Mouse (Mus musculus): Measurements from ENCODE around the gene Card19.

Gene Card19

GRCm38 (mm10) chr13:49193650-49194049 lies 22.2 kb downstream of the Card19 start:
- DNase-seq (ENCODE audit: low spot score), result no peak

GRCm38 (mm10) chr13:49192156-49192855 lies 23.5 kb downstream of the Card19 start:
- no peak for DNase-seq (ENCODE audit: low spot score)

- no peak for DNase-seq (ENCODE audit: low spot score)
These were observed 24.2 kb downstream of the Card19 start for GRCm38 (mm10) chr13:49191673-49192035.

GRCm38 (mm10) chr13:49190876-49191672 lies 24.8 kb downstream of the Card19 start:
- no peak for DNase-seq (ENCODE audit: low spot score)

GRCm38 (mm10) chr13:49189970-49190870 lies 25.6 kb downstream of the Card19 start:
- no peak for DNase-seq (ENCODE audit: low spot score)

GRCm38 (mm10) chr13:49188966-49189360 lies 26.9 kb downstream of the Card19 start:
- DNase-seq (ENCODE audit: low spot score), result no peak

- DNase-seq (ENCODE audit: low spot score), result no peak
These were observed 27.4 kb downstream of the Card19 start for GRCm38 (mm10) chr13:49188219-49188965.

GRCm38 (mm10) chr13:49187288-49188218 lies 28.3 kb downstream of the Card19 start, which contains the start of gene Ninj1:
Gene Ninj1 (plus strand): TSS chr13:49187485.
- DNase-seq (ENCODE audit: low spot score), result peak; percentile 87

- no peak for DNase-seq (ENCODE audit: low spot score)
These were observed 29.0 kb downstream of the Card19 start for GRCm38 (mm10) chr13:49186798-49187287.

GRCm38 (mm10) chr13:49183646-49184045 lies 32.2 kb downstream of the Card19 start:
- no peak for DNase-seq (ENCODE audit: low spot score)

GRCm38 (mm10) chr13:49183161-49183560 lies 32.7 kb downstream of the Card19 start:
- DNase-seq (ENCODE audit: low spot score), result no peak

GRCm38 (mm10) chr13:49181411-49181984 lies 34.3 kb downstream of the Card19 start:
- no peak for DNase-seq (ENCODE audit: low spot score)

- no peak for DNase-seq (ENCODE audit: low spot score)
These were observed 35.1 kb downstream of the Card19 start for GRCm38 (mm10) chr13:49180691-49181090.

- no peak for DNase-seq (ENCODE audit: low spot score)
These were observed 35.6 kb downstream of the Card19 start for GRCm38 (mm10) chr13:49180274-49180673.

GRCm38 (mm10) chr13:49178839-49179585 lies 36.8 kb downstream of the Card19 start:
- peak; percentile 70 for DNase-seq (ENCODE audit: low spot score)

- DNase-seq (ENCODE audit: low spot score), result no peak
These were observed 40.3 kb downstream of the Card19 start for GRCm38 (mm10) chr13:49175509-49175908.

GRCm38 (mm10) chr13:49172971-49173596 lies 42.8 kb downstream of the Card19 start:
- DNase-seq (ENCODE audit: low spot score), result peak; percentile 91

GRCm38 (mm10) chr13:49172335-49172734 lies 43.5 kb downstream of the Card19 start:
- no peak for DNase-seq (ENCODE audit: low spot score)

- no peak for DNase-seq (ENCODE audit: low spot score)
These were observed 44.1 kb downstream of the Card19 start for GRCm38 (mm10) chr13:49171729-49172128.

All from ovary, postnatal 36 days (tissue).